8 mouse cellular contexts compared by ENCODE assay signal in the genomic region with DNA sequence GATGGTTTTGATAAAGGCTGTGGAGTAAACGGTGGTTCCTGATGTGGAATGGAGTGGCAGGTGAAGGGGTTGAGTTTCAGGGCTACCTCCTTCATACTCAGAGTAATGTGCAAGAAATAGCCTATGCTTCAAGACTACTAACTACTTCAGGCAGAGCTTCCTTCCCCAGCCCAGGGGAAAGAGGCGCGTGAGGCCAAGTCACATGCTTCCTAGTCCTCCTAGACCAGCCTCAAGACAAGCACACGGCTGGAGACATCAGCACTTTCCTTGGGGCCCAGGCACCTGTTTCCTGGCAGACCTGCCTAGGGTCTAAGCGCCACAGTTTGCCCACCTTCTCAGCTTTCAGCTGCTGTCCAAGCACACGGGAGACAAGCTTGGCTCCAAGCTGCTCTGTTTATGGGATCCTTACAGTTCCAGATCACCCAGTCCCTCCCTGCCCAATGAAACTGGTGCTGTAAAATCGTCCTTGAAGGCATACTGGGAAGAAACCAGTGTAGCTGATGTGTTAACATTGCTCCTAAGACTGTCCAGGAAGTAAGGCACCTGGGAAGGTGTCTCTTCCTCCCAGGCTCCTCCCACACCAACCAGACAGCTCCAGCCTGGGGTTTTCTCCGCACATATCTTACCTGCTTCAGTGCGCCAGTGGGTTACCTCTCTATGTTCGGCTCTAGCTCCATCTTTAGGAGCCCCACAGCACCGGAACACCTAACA. TPM values are rescaled to one million over a fixed set of nuclear protein-coding genes. Genes with fewer than 3 reads are reported as not detected.
DNase-seq lines count a peak whose midpoint lies in the region; ATAC-seq and TF ChIP-seq lines count a peak whose summit lies in the region.

No protein-coding gene starts in this region.

- intact Hi-C loops in gastrocnemius, postnatal 36 days (cut with DNase I) = no loop called here

- H3K4me3 ChIP-seq in lung, postnatal 0 days (ENCODE audit: low read depth, low read length) = peak overlapping the region; percentile 43
- peak overlapping the region; percentile 60 for H3K4me3 ChIP-seq in hindbrain, embryonic 10.5 days
- H3K4me3 ChIP-seq in limb, embryonic 14.5 days (replicated peaks; ENCODE audit: low read length) = no peak overlapping the region
- peak overlapping the region; percentile 18 for H3K4me3 ChIP-seq in neural tube, embryonic 15.5 days (replicated peaks)

- ATAC-seq in lung, postnatal 0 days = peak; percentile 43
- ATAC-seq in limb, embryonic 14.5 days (ENCODE audit: low FRiP score, low read depth) = no peak
- ATAC-seq in neural tube, embryonic 15.5 days (ENCODE audit: low FRiP score) = peak; percentile 51

- no peaks in the 10 kb centered on the region for H3K27me3 ChIP-seq in lung, postnatal 0 days (replicated peaks; ENCODE audit: insufficient read depth, low read length)
- peaks cover 62% of the 10 kb centered on the region for H3K27me3 ChIP-seq in hindbrain, embryonic 10.5 days (ENCODE audit: insufficient read depth, poor library complexity, severe bottlenecking)
- H3K27me3 ChIP-seq in limb, embryonic 14.5 days (ENCODE audit: control insufficient read depth, insufficient read depth, low read length) = peaks cover 31% of the 10 kb centered on the region
- H3K27me3 ChIP-seq in neural tube, embryonic 15.5 days (replicated peaks) = peaks cover 60% of the 10 kb centered on the region

- peak overlapping the region; percentile 92 for H3K4me2 ChIP-seq in lung, postnatal 0 days (replicated peaks; ENCODE audit: low read depth, low read length)
- peak overlapping the region; percentile 26; the same call in 1 of the 2 replicates for H3K4me2 ChIP-seq in limb, embryonic 14.5 days (replicated peaks; ENCODE audit: low read depth, low read length, severe bottlenecking)
- peak overlapping the region; percentile 93 for H3K4me2 ChIP-seq in neural tube, embryonic 15.5 days

- no peak for TF ChIP-seq EP300 in lung, postnatal 0 days (IDR thresholded peaks at IDR 0.05)

- peak overlapping the region; percentile 35; the same call in 1 of the 2 replicates for H3K27ac ChIP-seq in lung, postnatal 0 days (ENCODE audit: low read length)
- H3K27ac ChIP-seq in hindbrain, embryonic 10.5 days = peak overlapping the region; percentile 74
- no peak overlapping the region for H3K27ac ChIP-seq in limb, embryonic 14.5 days (replicated peaks; ENCODE audit: low read depth, low read length)
- H3K27ac ChIP-seq in neural tube, embryonic 15.5 days (replicated peaks) = no peak overlapping the region

- TF ChIP-seq POLR2A in limb, embryonic 14.5 days (IDR thresholded peaks at IDR 0.05; ENCODE audit: borderline replicate concordance, extremely low read depth, insufficient read depth, insufficient read length) = no peak

- H3K4me1 ChIP-seq in lung, postnatal 0 days (ENCODE audit: insufficient read depth, low read depth, low read length) = peaks cover 7% of the 10 kb centered on the region; the same call in 1 of the 2 replicates
- peaks cover 18% of the 10 kb centered on the region for H3K4me1 ChIP-seq in hindbrain, embryonic 10.5 days (replicated peaks)
- peaks cover 12% of the 10 kb centered on the region for H3K4me1 ChIP-seq in limb, embryonic 14.5 days (ENCODE audit: control insufficient read depth, insufficient read depth, low read length)
- peaks cover 17% of the 10 kb centered on the region for H3K4me1 ChIP-seq in neural tube, embryonic 15.5 days

- H3K36me3 ChIP-seq in lung, postnatal 0 days (ENCODE audit: insufficient read depth, low read length) = no peaks in the 10 kb centered on the region
- no peaks in the 10 kb centered on the region for H3K36me3 ChIP-seq in hindbrain, embryonic 10.5 days
- H3K36me3 ChIP-seq in limb, embryonic 14.5 days (ENCODE audit: control insufficient read depth, insufficient read depth, low read length) = no peaks in the 10 kb centered on the region
- H3K36me3 ChIP-seq in neural tube, embryonic 15.5 days = no peaks in the 10 kb centered on the region

- DNase-seq in lung, postnatal 0 days (ENCODE audit: low spot score) = no peak
- DNase-seq in lung, postnatal 10 days = no peak
- no peak for DNase-seq in hindbrain, embryonic 10.5 days (ENCODE audit: low spot score)
- no peak for DNase-seq in limb, embryonic 14.5 days (ENCODE audit: low spot score)
- DNase-seq in gastrocnemius, postnatal 36 days = no peak
- DNase-seq in frontal cortex, adult 2 months (ENCODE audit: extremely low spot score in 1 of 2, low spot score in 1 of 2) = no peak
- no peak for DNase-seq in B cell, adult 2 months

- TF ChIP-seq CTCF in lung, postnatal 0 days (IDR thresholded peaks at IDR 0.05) = no peak

- H3K9me3 ChIP-seq in lung, postnatal 0 days (ENCODE audit: low read length) = no peaks in the 10 kb centered on the region
- H3K9me3 ChIP-seq in hindbrain, embryonic 10.5 days = no peaks in the 10 kb centered on the region
- no peaks in the 10 kb centered on the region for H3K9me3 ChIP-seq in limb, embryonic 14.5 days (ENCODE audit: control insufficient read depth, low read length)
- H3K9me3 ChIP-seq in neural tube, embryonic 15.5 days (replicated peaks) = no peaks in the 10 kb centered on the region

- WGBS in lung, postnatal 0 days = 11% methylated on average over 11 of the region's 11 CpGs
- WGBS in hindbrain, embryonic 10.5 days = 15% methylated on average over 11 of the region's 11 CpGs
- 9% methylated on average over 11 of the region's 11 CpGs for WGBS in limb, embryonic 14.5 days
- WGBS in neural tube, embryonic 15.5 days = 19% methylated on average over 11 of the region's 11 CpGs

- H3K9ac ChIP-seq in lung, postnatal 0 days (replicated peaks; ENCODE audit: low read depth) = 0 out of 2 replicates have a peak overlapping the region, but pooled peaks have one; percentile 2
- no peak overlapping the region for H3K9ac ChIP-seq in limb, embryonic 14.5 days (ENCODE audit: low read depth, low read length, severe bottlenecking)
- H3K9ac ChIP-seq in neural tube, embryonic 15.5 days (replicated peaks) = 0 out of 2 replicates have a peak overlapping the region, but pooled peaks have one; percentile 15

RNA-seq across cellular contexts. Expression of a gene that starts 8.1 kb away (rescaled TPM):
- polyA plus RNA-seq in lung, postnatal 0 days (2015; fragmentation: Nextera tagmentation; extraction: Ambion mirVana) = 99.9 and 117 TPM in 2 replicates
- 8.1 and 12.5 TPM in 2 replicates for polyA plus RNA-seq in hindbrain, embryonic 10.5 days (2016; fragmentation: Nextera tagmentation; extraction: Ambion mirVana)
- 11.3 and 12.0 TPM in 2 replicates for polyA plus RNA-seq in limb, embryonic 14.5 days (2012; rRNA removed)
- polyA plus RNA-seq in limb, embryonic 14.5 days (2014; fragmentation: Nextera tagmentation; extraction: Ambion mirVana) = 14.7 and 21.9 TPM in 2 replicates
- polyA plus RNA-seq in neural tube, embryonic 15.5 days (2015; fragmentation: Nextera tagmentation; extraction: Ambion mirVana) = 3.0 and 6.7 TPM in 2 replicates
- not detected for total RNA-seq in gastrocnemius, postnatal 36 days (2021)
- 0.97 and 1.00 TPM in 2 replicates for polyA plus RNA-seq in frontal cortex, adult 2 months (2012; rRNA removed)

RNA-seq across cellular contexts. Expression of a gene that starts 37.5 kb away (rescaled TPM):
- polyA plus RNA-seq in lung, postnatal 0 days (2015; fragmentation: Nextera tagmentation; extraction: Ambion mirVana) = 0.04 TPM in 1 of 2 replicates, not detected in the other
- polyA plus RNA-seq in hindbrain, embryonic 10.5 days (2016; fragmentation: Nextera tagmentation; extraction: Ambion mirVana) = 0.40 and 0.82 TPM in 2 replicates
- 0.03 TPM in 2 replicates for polyA plus RNA-seq in limb, embryonic 14.5 days (2012; rRNA removed)
- 0.11 TPM in 1 of 2 replicates, not detected in the other for polyA plus RNA-seq in limb, embryonic 14.5 days (2014; fragmentation: Nextera tagmentation; extraction: Ambion mirVana)
- polyA plus RNA-seq in neural tube, embryonic 15.5 days (2015; fragmentation: Nextera tagmentation; extraction: Ambion mirVana) = 9.1 and 10.3 TPM in 2 replicates
- not detected for total RNA-seq in gastrocnemius, postnatal 36 days (2021)
- polyA plus RNA-seq in frontal cortex, adult 2 months (2012; rRNA removed) = 9.4 and 12.0 TPM in 2 replicates

RNA-seq across cellular contexts. Expression of a gene that starts 40.4 kb away (rescaled TPM):
- polyA plus RNA-seq in lung, postnatal 0 days (2015; fragmentation: Nextera tagmentation; extraction: Ambion mirVana) = 1.9 and 2.5 TPM in 2 replicates
- polyA plus RNA-seq in hindbrain, embryonic 10.5 days (2016; fragmentation: Nextera tagmentation; extraction: Ambion mirVana) = 3.2 and 4.7 TPM in 2 replicates
- 3.4 and 4.4 TPM in 2 replicates for polyA plus RNA-seq in limb, embryonic 14.5 days (2012; rRNA removed)
- polyA plus RNA-seq in limb, embryonic 14.5 days (2014; fragmentation: Nextera tagmentation; extraction: Ambion mirVana) = 1.6 and 1.7 TPM in 2 replicates
- polyA plus RNA-seq in neural tube, embryonic 15.5 days (2015; fragmentation: Nextera tagmentation; extraction: Ambion mirVana) = 1.0 and 1.7 TPM in 2 replicates
- 1 to 10 TPM; 1.2 TPM for total RNA-seq in gastrocnemius, postnatal 36 days (2021)
- polyA plus RNA-seq in frontal cortex, adult 2 months (2012; rRNA removed) = 1.4 and 1.6 TPM in 2 replicates

Comparison
In these comparisons a context has a peak if more than half of its experiments do, and no peak if none do; other contexts are left out.
1. H3K27ac ChIP-seq: peak in lung, postnatal 0 days (single experiment) and hindbrain, embryonic 10.5 days (single experiment); none in limb, embryonic 14.5 days (single experiment) and neural tube, embryonic 15.5 days (single experiment).
2. H3K4me2 ChIP-seq: peak in every context shown above with its lines; median percentile 93 in neural tube, embryonic 15.5 days; 92 in lung, postnatal 0 days; 26 in limb, embryonic 14.5 days.